Mouse (Mus musculus) adrenal gland, postnatal 14 days (tissue): Measurements from ENCODE around the gene Ncf4. TPM values are rescaled to one million over a fixed set of nuclear protein-coding genes. Genes with fewer than 3 reads are reported as not detected.

Experiments
- microRNA-seq, 2 experiments: library from miRNA; unstranded; fragments of <30 nt; microRNA quantifications; one replicate each; pipeline ENCODE4 v1.2.0; 2021
- total RNA-seq: library from RNA; stranded (reverse); gene quantifications from 2 replicates; pipeline ENCODE4 v1.2.3, GENCODE M21; 2021

Gene Ncf4
- total RNA-seq, 1 experiment from 2014 or later: 2.4 TPM

Small RNA genes within 50 kb of the gene (microRNA-seq; reads per million reads assigned to microRNA genes)
- 0 reads per million in 2 experiments for gene Mir7676-1

Other genes with a start within 250 kb of the Ncf4 start
- gene Cacng2, start 124.8 kb upstream of the Ncf4 start, total RNA-seq: 0.26 and 0.60 TPM in 2 replicates
- 17.2 and 18.4 TPM in 2 replicates for gene Ift27, start 70.7 kb upstream of the Ncf4 start, total RNA-seq
- gene Pvalb, start 38.4 kb upstream of the Ncf4 start, total RNA-seq: 0.94 TPM in 1 of 2 replicates, not detected in the other
- 0.59 and 14.0 TPM in 2 replicates for gene Csf2rb2, start 60.9 kb downstream of the Ncf4 start, total RNA-seq
- 5.9 and 27.2 TPM in 2 replicates for gene Csf2rb, start 81.0 kb downstream of the Ncf4 start, total RNA-seq
- gene Tex33, start 151.1 kb downstream of the Ncf4 start, total RNA-seq: not detected in 2 replicates
- 167 and 212 TPM in 2 replicates for gene Tst, start 161.1 kb downstream of the Ncf4 start, total RNA-seq
- gene Mpst, start 161.6 kb downstream of the Ncf4 start, total RNA-seq: 43.6 and 57.0 TPM in 2 replicates
- gene Kctd17, start 183.8 kb downstream of the Ncf4 start, total RNA-seq: 83.4 and 88.8 TPM in 2 replicates
- 2.9 and 37.6 TPM in 2 replicates for gene Tmprss6, start 223.8 kb downstream of the Ncf4 start, total RNA-seq